Mouse (Mus musculus) hindbrain, embryonic 10.5 days (tissue): Measurements from ENCODE around the gene Psd. TPM values are rescaled to one million over a fixed set of nuclear protein-coding genes. Genes with fewer than 3 reads are reported as not detected.
A peak's percentile ranks its signal among the peaks of the same experiment; 100 is the strongest.

Source experiments
- DNase-seq: peaks from one replicate; pipeline ENCODE4 v3.0.0-alpha.2; 2017; ENCODE audit warnings: low spot score
- H3K27ac ChIP-seq: fragments of 300-500 bp; sonication (generic); 2 replicates; pipeline ENCODE4 v1.5.1; 2016; ENCODE audit warnings: mild to moderate bottlenecking, moderate library complexity
- H3K27me3 ChIP-seq: fragments of 300-500 bp; sonication (generic); 2 replicates; pipeline ENCODE4 v1.6.1; 2016; ENCODE audit warnings: mild to moderate bottlenecking; ENCODE audit not compliant: poor library complexity, insufficient read depth, severe bottlenecking
- H3K36me3 ChIP-seq: fragments of 300-500 bp; sonication (generic); 2 replicates; pipeline ENCODE4 v1.6.1; 2016; ENCODE audit warnings: mild to moderate bottlenecking, moderate library complexity
- H3K4me1 ChIP-seq: fragments of 300-500 bp; sonication (generic); replicated peaks from 2 replicates; pipeline ENCODE4 v1.6.1; 2016; ENCODE audit warnings: mild to moderate bottlenecking
- H3K4me3 ChIP-seq: fragments of 300-500 bp; sonication (generic); 2 replicates; pipeline ENCODE4 v1.5.1; 2016; ENCODE audit warnings: mild to moderate bottlenecking, moderate library complexity
- H3K9me3 ChIP-seq: fragments of 300-500 bp; sonication (generic); 2 replicates; pipeline ENCODE4 v1.6.1; 2016; ENCODE audit warnings: mild to moderate bottlenecking, moderate library complexity
- WGBS: fragments of 180-500 bp; shearing (Covaris S2); methylation state at CpG from one replicate; pipeline ENCODE4 v1.1.7; 2016; 5-methylcytosine and 5-hydroxymethylcytosine counted together
- polyA plus RNA-seq: library from polyadenylated mRNA; unstranded; fragments of >200 nt; fragmentation: Nextera tagmentation; extraction: Ambion mirVana; gene quantifications from 2 replicates; pipeline ENCODE4 v1.2.1, GENCODE M21; 2016

Gene Psd
- polyA plus RNA-seq, 1 experiment from 2014 or later, result 9.7 TPM

GRCm38 (mm10) chr19:46314872-46315742 lies 11.8 kb downstream of the Psd start:
- peaks cover 99% of the 10 kb centered on the region for H3K27me3 ChIP-seq
- peak; percentile 5 for DNase-seq

GRCm38 (mm10) chr19:46314151-46314601 lies 12.8 kb downstream of the Psd start:
- no peak for DNase-seq
- 13% methylated on average over 18 of the region's 18 CpGs for WGBS
- Histone ChIP-seq H3K4me3 (no peak overlapping the region), H3K27ac (no peak overlapping the region), H3K27me3 (peaks cover 98% of the 10 kb centered on the region), H3K36me3 (peaks cover 30% of the 10 kb centered on the region), H3K4me1 (peaks cover 44% of the 10 kb centered on the region), H3K9me3 (no peaks in the 10 kb centered on the region)

More at GRCm38 (mm10) chr19:46314872-46315742, 11.8 kb downstream of the Psd start:
- Histone ChIP-seq H3K36me3 (peaks cover 26% of the 10 kb centered on the region), H3K4me3 (no peak overlapping the region), H3K4me1 (peaks cover 47% of the 10 kb centered on the region), H3K27ac (no peak overlapping the region), H3K9me3 (no peaks in the 10 kb centered on the region)
- WGBS, result 46% methylated on average over 14 of the region's 14 CpGs

GRCm38 (mm10) chr19:46313591-46313990 lies 13.4 kb downstream of the Psd start:
- Histone ChIP-seq H3K27ac (no peak overlapping the region), H3K4me3 (no peak overlapping the region), H3K36me3 (peaks cover 30% of the 10 kb centered on the region), H3K27me3 (peaks cover 97% of the 10 kb centered on the region), H3K9me3 (no peaks in the 10 kb centered on the region), H3K4me1 (peaks cover 44% of the 10 kb centered on the region)
- WGBS, result 73% methylated on average over 6 of the region's 6 CpGs
- no peak for DNase-seq

- H3K4me1 ChIP-seq, result peaks cover 45% of the 10 kb centered on the region
- H3K36me3 ChIP-seq, result peaks cover 30% of the 10 kb centered on the region
- 87% methylated on average over 9 of the region's 9 CpGs for WGBS
- no peaks in the 10 kb centered on the region for H3K9me3 ChIP-seq
- no peak overlapping the region for H3K4me3 ChIP-seq
- no peak overlapping the region for H3K27ac ChIP-seq
- DNase-seq, result no peak
- peaks cover 97% of the 10 kb centered on the region for H3K27me3 ChIP-seq
These were observed 13.8 kb downstream of the Psd start for GRCm38 (mm10) chr19:46313116-46313515.

- DNase-seq, result no peak
- Histone ChIP-seq H3K4me1 (peaks cover 41% of the 10 kb centered on the region), H3K27me3 (peaks cover 97% of the 10 kb centered on the region), H3K4me3 (no peak overlapping the region), H3K27ac (no peak overlapping the region), H3K9me3 (no peaks in the 10 kb centered on the region), H3K36me3 (peaks cover 30% of the 10 kb centered on the region)
- 90% methylated on average over 21 of the region's 21 CpGs for WGBS
These were observed 14.4 kb downstream of the Psd start for GRCm38 (mm10) chr19:46312566-46312965.

- no peaks in the 10 kb centered on the region for H3K9me3 ChIP-seq
- DNase-seq, result peak; percentile 1
- peaks cover 30% of the 10 kb centered on the region for H3K36me3 ChIP-seq
- peaks cover 97% of the 10 kb centered on the region for H3K27me3 ChIP-seq
- H3K4me3 ChIP-seq, result no peak overlapping the region
- peaks cover 33% of the 10 kb centered on the region for H3K4me1 ChIP-seq
- 89% methylated on average over 9 of the region's 9 CpGs for WGBS
- no peak overlapping the region for H3K27ac ChIP-seq
These were observed 15.6 kb downstream of the Psd start for GRCm38 (mm10) chr19:46311341-46311740.

- Histone ChIP-seq H3K4me3 (no peak overlapping the region), H3K27ac (no peak overlapping the region), H3K27me3 (peaks cover 92% of the 10 kb centered on the region), H3K4me1 (peaks cover 43% of the 10 kb centered on the region), H3K9me3 (no peaks in the 10 kb centered on the region), H3K36me3 (peaks cover 30% of the 10 kb centered on the region)
- peak; percentile 2 for DNase-seq
- 89% methylated on average over 12 of the region's 12 CpGs for WGBS
These were observed 16.6 kb downstream of the Psd start for GRCm38 (mm10) chr19:46310312-46310865.

- H3K4me1 ChIP-seq, result peaks cover 46% of the 10 kb centered on the region
- no peak overlapping the region for H3K27ac ChIP-seq
- H3K27me3 ChIP-seq, result peaks cover 86% of the 10 kb centered on the region
- no peaks in the 10 kb centered on the region for H3K9me3 ChIP-seq
- peak; percentile 2 for DNase-seq
- peaks cover 30% of the 10 kb centered on the region for H3K36me3 ChIP-seq
- no peak overlapping the region for H3K4me3 ChIP-seq
- WGBS, result 82% methylated on average over 21 of the region's 21 CpGs
These were observed 17.2 kb downstream of the Psd start for GRCm38 (mm10) chr19:46309651-46310305.

- Histone ChIP-seq H3K36me3 (peaks cover 30% of the 10 kb centered on the region), H3K27ac (0 out of 2 replicates have a peak overlapping the region, but pooled peaks have one; percentile 51), H3K27me3 (peaks cover 77% of the 10 kb centered on the region), H3K4me3 (peak overlapping the region; percentile 53), H3K9me3 (no peaks in the 10 kb centered on the region), H3K4me1 (peaks cover 47% of the 10 kb centered on the region)
- 1% methylated on average over 47 of the region's 47 CpGs for WGBS
- peak; percentile 90 for DNase-seq
These were observed 18.1 kb downstream of the Psd start for GRCm38 (mm10) chr19:46308706-46309435.

- DNase-seq, result no peak
- Histone ChIP-seq H3K27ac (no peak overlapping the region), H3K36me3 (peaks cover 30% of the 10 kb centered on the region), H3K4me1 (peaks cover 52% of the 10 kb centered on the region), H3K9me3 (no peaks in the 10 kb centered on the region), H3K27me3 (peaks cover 73% of the 10 kb centered on the region), H3K4me3 (peak overlapping the region; percentile 53)
- WGBS, result 55% methylated on average over 16 of the region's 16 CpGs
These were observed 18.7 kb downstream of the Psd start for GRCm38 (mm10) chr19:46308303-46308702.

- H3K36me3 ChIP-seq, result peaks cover 30% of the 10 kb centered on the region
- peaks cover 70% of the 10 kb centered on the region for H3K27me3 ChIP-seq
- no peak for DNase-seq
- H3K4me3 ChIP-seq, result no peak overlapping the region
- no peak overlapping the region for H3K27ac ChIP-seq
- 75% methylated on average over 16 of the region's 16 CpGs for WGBS
- no peaks in the 10 kb centered on the region for H3K9me3 ChIP-seq
- H3K4me1 ChIP-seq, result peaks cover 54% of the 10 kb centered on the region
These were observed 19.2 kb downstream of the Psd start for GRCm38 (mm10) chr19:46307781-46308180.

GRCm38 (mm10) chr19:46306751-46307289 lies 20.1 kb downstream of the Psd start:
- no peak overlapping the region for H3K4me3 ChIP-seq
- H3K9me3 ChIP-seq, result no peaks in the 10 kb centered on the region
- WGBS, result 89% methylated on average over 9 of the region's 9 CpGs
- peaks cover 61% of the 10 kb centered on the region for H3K27me3 ChIP-seq
- no peak overlapping the region for H3K27ac ChIP-seq
- DNase-seq, result no peak
- peaks cover 54% of the 10 kb centered on the region for H3K4me1 ChIP-seq
- peaks cover 22% of the 10 kb centered on the region for H3K36me3 ChIP-seq
